In genomic region chr15:94933044-94933443, GRCm38 (mm10) we compare ENCODE assay signal across 23 mouse cellular contexts.
DNase-seq lines count a peak whose midpoint lies in the region; ATAC-seq and TF ChIP-seq lines count a peak whose summit lies in the region.
"Had no signal": no experiment of that assay in that cellular context is flagged by ENCODE, and none has a peak within 500 bp of the region (broad histone marks: within the 10 kb centered on the region; RNA-seq: fewer than 3 reads in every experiment).

No protein-coding gene starts in this region.

- no peaks in the 10 kb centered on the region for H3K9me3 ChIP-seq in embryonic facial prominence, embryonic 14.5 days (ENCODE audit: control insufficient read depth, low read length)
- no peaks in the 10 kb centered on the region for H3K9me3 ChIP-seq in embryonic facial prominence, embryonic 10.5 days
- no peaks in the 10 kb centered on the region for H3K9me3 ChIP-seq in hindbrain, embryonic 11.5 days (ENCODE audit: control insufficient read depth, low read length)
- no peaks in the 10 kb centered on the region for H3K9me3 ChIP-seq in hindbrain, embryonic 16.5 days (ENCODE audit: control insufficient read depth, low read length)
- no peaks in the 10 kb centered on the region for H3K9me3 ChIP-seq in hindbrain, embryonic 14.5 days (ENCODE audit: control insufficient read depth, low read length)
- H3K9me3 ChIP-seq in hindbrain, postnatal 0 days (ENCODE audit: low read length), result no peaks in the 10 kb centered on the region
- H3K9me3 ChIP-seq in midbrain, embryonic 12.5 days, result no peaks in the 10 kb centered on the region
- H3K9me3 ChIP-seq in midbrain, embryonic 14.5 days (ENCODE audit: control insufficient read depth, low read length), result no peaks in the 10 kb centered on the region
- H3K9me3 ChIP-seq: embryonic facial prominence, embryonic 13.5 days; forebrain, embryonic 13.5 days; forebrain, embryonic 15.5 days had no signal

- H3K27ac ChIP-seq in embryonic facial prominence, embryonic 14.5 days (replicated peaks; ENCODE audit: low read depth, low read length), result no peak overlapping the region
- H3K27ac ChIP-seq in embryonic facial prominence, embryonic 10.5 days (replicated peaks), result no peak overlapping the region
- H3K27ac ChIP-seq in hindbrain, embryonic 11.5 days (ENCODE audit: low read depth, low read length), result no peak overlapping the region
- H3K27ac ChIP-seq in hindbrain, embryonic 16.5 days (ENCODE audit: low read depth, low read length), result no peak overlapping the region
- H3K27ac ChIP-seq in hindbrain, embryonic 14.5 days, result no peak overlapping the region
- H3K27ac ChIP-seq in hindbrain, postnatal 0 days, result no peak overlapping the region
- H3K27ac ChIP-seq in midbrain, embryonic 12.5 days (replicated peaks), result no peak overlapping the region
- no peak overlapping the region for H3K27ac ChIP-seq in midbrain, embryonic 14.5 days (replicated peaks; ENCODE audit: low read depth, low read length)
- H3K27ac ChIP-seq: embryonic facial prominence, embryonic 13.5 days; forebrain, embryonic 13.5 days; forebrain, embryonic 15.5 days had no signal

- no peaks in the 10 kb centered on the region for H3K27me3 ChIP-seq in embryonic facial prominence, embryonic 14.5 days (replicated peaks; ENCODE audit: control insufficient read depth, insufficient read depth, low read length)
- no peaks in the 10 kb centered on the region for H3K27me3 ChIP-seq in embryonic facial prominence, embryonic 10.5 days (replicated peaks; ENCODE audit: low read depth, poor library complexity, severe bottlenecking)
- no peaks in the 10 kb centered on the region for H3K27me3 ChIP-seq in hindbrain, embryonic 11.5 days (ENCODE audit: control insufficient read depth, insufficient read depth, low read length)
- no peaks in the 10 kb centered on the region; the same call in 1 of the 2 replicates for H3K27me3 ChIP-seq in hindbrain, embryonic 16.5 days (replicated peaks; ENCODE audit: control insufficient read depth, insufficient read depth, low read length)
- H3K27me3 ChIP-seq in hindbrain, embryonic 14.5 days (ENCODE audit: control insufficient read depth, insufficient read depth, low read length), result no peaks in the 10 kb centered on the region
- no peaks in the 10 kb centered on the region for H3K27me3 ChIP-seq in hindbrain, postnatal 0 days (ENCODE audit: insufficient read depth, low read length)
- H3K27me3 ChIP-seq in midbrain, embryonic 12.5 days, result no peaks in the 10 kb centered on the region
- H3K27me3 ChIP-seq in midbrain, embryonic 14.5 days (ENCODE audit: control insufficient read depth, insufficient read depth, low read length), result no peaks in the 10 kb centered on the region
- H3K27me3 ChIP-seq: CH12.LX; embryonic facial prominence, embryonic 13.5 days; forebrain, embryonic 13.5 days; forebrain, embryonic 15.5 days; Patski had no signal

- WGBS in embryonic facial prominence, embryonic 14.5 days, result 77% methylated on average over 4 of the region's 4 CpGs
- WGBS in embryonic facial prominence, embryonic 10.5 days, result 86% methylated on average over 4 of the region's 4 CpGs
- WGBS in hindbrain, embryonic 11.5 days, result 77% methylated on average over 4 of the region's 4 CpGs
- 53% methylated on average over 4 of the region's 4 CpGs for WGBS in hindbrain, embryonic 16.5 days
- WGBS in hindbrain, embryonic 14.5 days, result 58% methylated on average over 4 of the region's 4 CpGs
- 61% methylated on average over 4 of the region's 4 CpGs for WGBS in hindbrain, postnatal 0 days
- 74% methylated on average over 4 of the region's 4 CpGs for WGBS in midbrain, embryonic 12.5 days
- WGBS in midbrain, embryonic 14.5 days, result 53% methylated on average over 4 of the region's 4 CpGs

- ATAC-seq in embryonic facial prominence, embryonic 14.5 days (ENCODE audit: low read depth), result peak; percentile 55
- peak; percentile 49; the same call in 1 of the 2 replicates for ATAC-seq in hindbrain, embryonic 11.5 days (ENCODE audit: low FRiP score)
- no peak for ATAC-seq in hindbrain, embryonic 16.5 days
- ATAC-seq in hindbrain, embryonic 14.5 days (ENCODE audit: low FRiP score), result peak; percentile 17; the same call in 1 of the 2 replicates
- ATAC-seq in hindbrain, postnatal 0 days, result no peak
- ATAC-seq in midbrain, embryonic 12.5 days (ENCODE audit: low FRiP score, low read depth), result peak; percentile 38; the same call in 1 of the 2 replicates
- ATAC-seq in midbrain, embryonic 14.5 days (ENCODE audit: low FRiP score, low TSS enrichment), result no peak; the same call in 1 of the 2 replicates
- ATAC-seq: activated CD4-positive, CD25-positive, alpha-beta regulatory T cell, adult 4 months; CD4-positive, CD25-positive, alpha-beta regulatory T cell, adult 4 months; forebrain, embryonic 15.5 days; forebrain, postnatal 0 days; Patski had no signal

- no peak for TF ChIP-seq CTCF in hindbrain, postnatal 0 days (IDR thresholded peaks at IDR 0.05; ENCODE audit: low read depth)

- no peaks in the 10 kb centered on the region for H3K4me1 ChIP-seq in embryonic facial prominence, embryonic 14.5 days (ENCODE audit: control insufficient read depth, insufficient read depth, low read length)
- no peaks in the 10 kb centered on the region for H3K4me1 ChIP-seq in embryonic facial prominence, embryonic 10.5 days
- no peaks in the 10 kb centered on the region for H3K4me1 ChIP-seq in hindbrain, embryonic 11.5 days (replicated peaks; ENCODE audit: control insufficient read depth, insufficient read depth, low read length)
- no peaks in the 10 kb centered on the region for H3K4me1 ChIP-seq in hindbrain, embryonic 16.5 days (ENCODE audit: control insufficient read depth, insufficient read depth, low read depth, low read length)
- H3K4me1 ChIP-seq in hindbrain, embryonic 14.5 days (replicated peaks; ENCODE audit: control insufficient read depth, insufficient read depth, low read length), result peaks cover 8% of the 10 kb centered on the region; the same call in 1 of the 2 replicates
- no peaks in the 10 kb centered on the region for H3K4me1 ChIP-seq in hindbrain, postnatal 0 days (ENCODE audit: insufficient read depth, low read length)
- no peaks in the 10 kb centered on the region; the same call in 1 of the 2 replicates for H3K4me1 ChIP-seq in midbrain, embryonic 12.5 days
- no peaks in the 10 kb centered on the region for H3K4me1 ChIP-seq in midbrain, embryonic 14.5 days (ENCODE audit: control insufficient read depth, insufficient read depth, low read length)
- H3K4me1 ChIP-seq: embryonic facial prominence, embryonic 13.5 days had no signal

- no peak overlapping the region for H3K9ac ChIP-seq in embryonic facial prominence, embryonic 14.5 days (ENCODE audit: low read depth, low read length)
- H3K9ac ChIP-seq in hindbrain, embryonic 11.5 days (ENCODE audit: low read depth, low read length), result no peak overlapping the region
- no peak overlapping the region for H3K9ac ChIP-seq in hindbrain, embryonic 16.5 days (ENCODE audit: low read depth, low read length)
- H3K9ac ChIP-seq in hindbrain, embryonic 14.5 days, result no peak overlapping the region
- H3K9ac ChIP-seq in hindbrain, postnatal 0 days (replicated peaks; ENCODE audit: low read length), result no peak overlapping the region
- H3K9ac ChIP-seq in midbrain, embryonic 12.5 days (replicated peaks), result no peak overlapping the region
- no peak overlapping the region for H3K9ac ChIP-seq in midbrain, embryonic 14.5 days (replicated peaks; ENCODE audit: low read length)
- H3K9ac ChIP-seq: embryonic facial prominence, embryonic 13.5 days; forebrain, embryonic 13.5 days; forebrain, embryonic 15.5 days; forebrain, postnatal 0 days had no signal

- H3K4me2 ChIP-seq in embryonic facial prominence, embryonic 14.5 days (ENCODE audit: low read depth, low read length), result no peak overlapping the region
- H3K4me2 ChIP-seq in hindbrain, embryonic 11.5 days (replicated peaks; ENCODE audit: low read depth, low read length), result no peak overlapping the region
- H3K4me2 ChIP-seq in hindbrain, embryonic 16.5 days (ENCODE audit: low read length), result no peak overlapping the region
- H3K4me2 ChIP-seq in hindbrain, embryonic 14.5 days (replicated peaks), result no peak overlapping the region
- H3K4me2 ChIP-seq in hindbrain, postnatal 0 days (ENCODE audit: low read depth, low read length), result no peak overlapping the region
- no peak overlapping the region for H3K4me2 ChIP-seq in midbrain, embryonic 12.5 days (replicated peaks)
- H3K4me2 ChIP-seq in midbrain, embryonic 14.5 days (ENCODE audit: low read length), result no peak overlapping the region
- H3K4me2 ChIP-seq: embryonic facial prominence, embryonic 13.5 days; forebrain, embryonic 13.5 days; forebrain, embryonic 15.5 days had no signal

- no peaks in the 10 kb centered on the region for H3K36me3 ChIP-seq in embryonic facial prominence, embryonic 14.5 days (ENCODE audit: control insufficient read depth, insufficient read depth, low read length)
- H3K36me3 ChIP-seq in embryonic facial prominence, embryonic 10.5 days (replicated peaks), result no peaks in the 10 kb centered on the region
- no peaks in the 10 kb centered on the region for H3K36me3 ChIP-seq in hindbrain, embryonic 11.5 days (ENCODE audit: control insufficient read depth, insufficient read depth, low read length)
- H3K36me3 ChIP-seq in hindbrain, embryonic 16.5 days (ENCODE audit: control insufficient read depth, insufficient read depth, low read length), result no peaks in the 10 kb centered on the region
- H3K36me3 ChIP-seq in hindbrain, embryonic 14.5 days (replicated peaks; ENCODE audit: control insufficient read depth, insufficient read depth), result no peaks in the 10 kb centered on the region
- H3K36me3 ChIP-seq in hindbrain, postnatal 0 days (ENCODE audit: insufficient read depth, low read length), result no peaks in the 10 kb centered on the region
- H3K36me3 ChIP-seq in midbrain, embryonic 12.5 days, result no peaks in the 10 kb centered on the region
- no peaks in the 10 kb centered on the region for H3K36me3 ChIP-seq in midbrain, embryonic 14.5 days (ENCODE audit: control insufficient read depth, insufficient read depth, low read length)
- H3K36me3 ChIP-seq: embryonic facial prominence, embryonic 13.5 days; forebrain, embryonic 15.5 days; G1E had no signal

- H3K4me3 ChIP-seq in embryonic facial prominence, embryonic 14.5 days (ENCODE audit: low read depth, low read length), result no peak overlapping the region
- H3K4me3 ChIP-seq in embryonic facial prominence, embryonic 10.5 days, result no peak overlapping the region
- H3K4me3 ChIP-seq in hindbrain, embryonic 11.5 days (ENCODE audit: low read depth, low read length), result no peak overlapping the region
- H3K4me3 ChIP-seq in hindbrain, embryonic 16.5 days (ENCODE audit: low read length), result no peak overlapping the region
- H3K4me3 ChIP-seq in hindbrain, embryonic 14.5 days (replicated peaks; ENCODE audit: low read length), result no peak overlapping the region
- H3K4me3 ChIP-seq in hindbrain, postnatal 0 days (ENCODE audit: low read length), result no peak overlapping the region
- H3K4me3 ChIP-seq in midbrain, embryonic 12.5 days, result no peak overlapping the region
- no peak overlapping the region for H3K4me3 ChIP-seq in midbrain, embryonic 14.5 days (replicated peaks; ENCODE audit: low read depth, low read length)
- H3K4me3 ChIP-seq: embryonic facial prominence, embryonic 13.5 days; forebrain, embryonic 13.5 days; forebrain, embryonic 15.5 days had no signal

- DNase-seq in embryonic facial prominence, embryonic 14.5 days (ENCODE audit: low spot score), result no peak
- DNase-seq in embryonic facial prominence, embryonic 10.5 days (ENCODE audit: low spot score), result no peak
- DNase-seq in hindbrain, embryonic 11.5 days (ENCODE audit: low spot score), result no peak
- no peak for DNase-seq in hindbrain, embryonic 14.5 days (ENCODE audit: low spot score)
- no peak for DNase-seq in hindbrain, postnatal 0 days (ENCODE audit: low spot score)
- DNase-seq in midbrain, embryonic 14.5 days, result no peak
- DNase-seq: adrenal gland, adult 8-10 months; adrenal gland, postnatal 14 days; adrenal gland, postnatal 36 days; B cell, adult 2 months; cerebellum, adult 11-12 months; cerebellum, adult 9-10 months; forebrain, postnatal 0 days had no signal

Comparison
In these comparisons a context has a peak if more than half of its experiments do, and no peak if none do; other contexts are left out.
1. ATAC-seq: peak in embryonic facial prominence, embryonic 14.5 days (single experiment), hindbrain, embryonic 11.5 days (single experiment), hindbrain, embryonic 14.5 days (single experiment) and midbrain, embryonic 12.5 days (single experiment); none in hindbrain, embryonic 16.5 days (single experiment), hindbrain, postnatal 0 days (single experiment) and midbrain, embryonic 14.5 days (single experiment).